Mouse (Mus musculus) c-Kit-positive CD71-positive TER-119-negative erythroid progenitor cells, embryonic 14.5 days (primary cell): ENCODE results near the gene Styx.
"Not testable (repeated sequence)": the region's sequence is repeated elsewhere in the genome, so short reads cannot be mapped to it uniquely, and the experiment has no call there.

Source experiments
- DNase-seq: peaks from one replicate; pipeline ENCODE4 v3.0.0-alpha.2; 2013; ENCODE audit warnings: low read depth

The Styx gene

DNA sequence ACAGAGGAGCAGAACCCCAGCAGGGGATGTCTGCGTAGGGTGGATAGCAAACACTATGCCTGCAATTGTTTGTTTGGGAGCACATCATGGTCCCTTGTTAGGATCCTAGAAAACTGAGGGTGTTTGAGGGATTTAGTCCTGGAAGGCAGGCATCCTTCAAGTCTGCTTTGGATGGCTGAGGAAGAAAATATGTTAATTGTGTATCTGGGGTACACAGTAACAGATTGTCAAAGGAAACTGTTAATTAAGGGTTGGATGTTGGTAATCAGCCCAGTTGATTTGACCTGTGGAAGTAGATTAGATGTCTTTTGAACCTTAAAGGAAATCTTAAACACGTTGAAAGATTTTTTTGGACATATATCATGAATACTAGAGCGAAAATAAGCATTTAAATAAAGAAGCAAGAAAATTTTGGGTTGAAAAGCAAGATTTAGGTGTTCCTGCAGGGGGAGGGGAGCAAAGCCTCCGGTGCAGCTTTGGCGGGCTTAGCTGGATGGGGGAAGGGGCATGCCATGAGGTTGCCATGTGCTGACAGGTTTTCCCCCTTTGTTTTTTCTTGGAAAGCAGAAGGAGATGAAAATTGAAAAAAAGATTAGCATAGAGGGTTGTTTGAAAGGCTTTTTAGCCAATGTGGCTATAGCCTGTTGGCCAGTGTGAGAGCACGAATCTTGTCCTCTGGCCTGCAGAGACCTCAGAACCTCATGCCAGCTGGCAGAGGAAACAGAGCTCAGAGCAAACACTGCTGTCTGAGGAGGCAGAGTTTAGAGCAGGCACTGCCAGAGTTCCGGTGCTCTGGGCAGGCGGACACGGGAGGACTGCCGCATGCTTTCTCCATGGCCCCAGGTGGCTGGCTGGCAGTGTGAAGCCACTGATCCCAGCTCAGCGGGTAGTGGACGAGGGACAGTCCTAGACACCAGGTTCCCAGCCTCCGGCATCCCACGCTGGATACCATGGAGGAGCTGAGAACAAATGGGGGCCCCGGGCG, 13.6 kb downstream of the Styx start:
- DNase-seq, result no peak

DNA sequence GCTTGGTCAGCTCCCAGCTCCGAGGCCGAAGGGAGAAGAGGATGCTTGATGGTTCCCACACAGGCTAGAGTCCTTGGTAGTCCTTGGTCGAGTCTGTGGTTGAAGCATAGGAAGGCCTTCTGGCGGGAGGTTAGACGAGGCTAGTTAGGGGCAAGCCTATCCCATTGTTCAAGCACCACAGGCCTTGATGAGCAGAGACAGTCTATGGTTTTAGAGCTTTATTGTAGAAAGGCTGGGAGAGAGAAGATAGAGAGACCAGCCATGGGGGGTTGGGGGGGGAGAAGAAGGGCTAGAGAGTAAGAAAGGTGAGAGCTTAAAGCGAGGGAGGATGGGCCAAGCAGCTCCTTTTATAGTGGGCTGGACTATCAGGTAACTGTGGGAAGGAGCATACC, 14.3 kb downstream of the Styx start:
- no peak for DNase-seq

DNA sequence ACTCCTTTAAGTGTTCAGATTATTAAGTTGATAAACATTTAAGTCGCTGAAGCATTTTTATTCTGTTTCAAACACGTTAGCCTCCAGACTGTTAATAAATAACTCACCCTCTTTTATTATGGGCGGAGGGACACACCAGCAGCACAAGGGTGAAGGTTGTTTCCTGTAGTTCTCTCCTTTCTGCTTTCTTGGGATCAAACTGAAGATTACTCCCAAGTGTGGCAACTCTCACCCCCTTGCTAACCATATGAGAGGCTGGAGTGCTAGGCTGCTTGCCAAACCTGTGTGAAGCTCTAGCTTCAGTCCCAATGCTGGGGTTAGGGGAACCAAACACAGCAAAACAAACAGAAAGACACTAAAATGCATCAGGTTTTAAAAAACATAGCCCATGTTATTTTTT, 27.9 kb downstream of the Styx start:
- no peak for DNase-seq

DNA sequence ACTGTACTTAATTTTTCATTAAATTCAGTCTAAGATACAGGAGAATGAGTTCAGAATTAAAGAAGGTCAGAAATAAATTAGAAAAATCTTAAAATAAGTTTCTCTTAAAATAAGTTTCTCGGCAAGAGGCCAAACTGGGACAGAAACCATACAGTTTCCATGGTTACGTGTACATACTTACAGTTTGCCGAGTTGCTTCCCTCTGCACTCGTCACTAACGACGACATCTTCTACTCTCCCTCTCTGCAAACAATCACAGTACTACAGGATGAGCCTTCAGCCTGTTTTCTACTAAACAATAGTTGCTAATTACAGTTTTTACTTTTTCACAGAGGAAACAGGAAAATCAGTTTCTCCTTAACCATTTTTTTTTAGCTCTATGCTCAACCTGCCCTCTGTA, 29.9 kb downstream of the Styx start:
- no peak for DNase-seq

DNA sequence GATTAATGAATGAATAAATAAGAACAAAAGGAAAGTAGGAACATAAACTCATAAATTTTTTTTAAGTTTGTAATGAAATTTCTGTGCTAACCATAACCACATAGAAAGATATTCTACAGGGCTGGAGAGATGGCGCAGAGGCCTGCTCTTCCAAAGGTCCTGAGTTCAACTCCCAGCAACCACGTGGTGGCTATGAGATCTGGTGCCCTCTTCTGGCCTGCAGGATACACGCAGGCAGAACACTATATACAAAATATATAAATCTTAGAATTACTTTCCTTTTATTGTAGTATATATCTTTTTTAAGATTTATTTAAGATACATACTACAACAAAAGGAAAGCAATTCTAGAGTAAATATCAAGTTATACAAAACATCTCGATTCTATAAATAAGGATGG, 32.0 kb downstream of the Styx start:
- no peak for DNase-seq

DNA sequence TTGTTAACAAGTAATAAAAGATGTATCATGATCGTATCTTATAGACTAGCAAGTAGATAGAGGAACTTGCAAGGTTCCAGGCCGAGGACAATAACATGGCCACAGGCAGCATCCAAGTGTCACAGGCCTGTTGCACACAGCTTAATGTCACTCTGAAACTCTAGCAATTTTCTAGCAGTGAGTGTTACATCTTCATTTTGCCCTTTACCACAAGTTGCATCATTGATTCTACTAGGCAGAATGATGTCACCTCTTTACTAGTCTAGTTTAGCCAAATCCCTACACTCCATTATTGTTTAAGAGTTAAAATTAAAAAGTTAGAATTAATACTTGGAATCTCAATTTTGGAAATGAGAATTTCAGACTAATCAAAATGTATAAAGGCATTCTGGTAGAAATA, 34.7 kb downstream of the Styx start:
- no peak for DNase-seq

DNA sequence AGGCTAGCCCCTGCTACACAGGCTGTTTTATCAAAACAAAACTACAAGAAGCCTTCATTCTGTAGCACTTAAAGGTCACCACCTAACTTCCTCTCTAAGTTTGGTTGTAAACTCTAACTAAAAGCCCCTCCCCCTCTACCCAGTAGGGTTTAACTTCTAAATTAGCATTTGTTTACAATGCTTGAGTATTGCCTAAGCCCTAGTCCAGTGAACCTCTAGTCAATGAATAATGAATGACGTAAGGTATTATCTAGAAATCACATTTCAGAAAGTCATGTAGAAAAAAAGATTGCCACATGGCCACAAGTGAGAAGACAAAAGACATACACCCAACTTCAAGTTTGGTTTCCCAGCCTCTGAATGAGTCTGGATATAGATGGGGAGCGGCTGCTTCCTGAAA, 36.6 kb downstream of the Styx start:
- peak; percentile 11 for DNase-seq

DNA sequence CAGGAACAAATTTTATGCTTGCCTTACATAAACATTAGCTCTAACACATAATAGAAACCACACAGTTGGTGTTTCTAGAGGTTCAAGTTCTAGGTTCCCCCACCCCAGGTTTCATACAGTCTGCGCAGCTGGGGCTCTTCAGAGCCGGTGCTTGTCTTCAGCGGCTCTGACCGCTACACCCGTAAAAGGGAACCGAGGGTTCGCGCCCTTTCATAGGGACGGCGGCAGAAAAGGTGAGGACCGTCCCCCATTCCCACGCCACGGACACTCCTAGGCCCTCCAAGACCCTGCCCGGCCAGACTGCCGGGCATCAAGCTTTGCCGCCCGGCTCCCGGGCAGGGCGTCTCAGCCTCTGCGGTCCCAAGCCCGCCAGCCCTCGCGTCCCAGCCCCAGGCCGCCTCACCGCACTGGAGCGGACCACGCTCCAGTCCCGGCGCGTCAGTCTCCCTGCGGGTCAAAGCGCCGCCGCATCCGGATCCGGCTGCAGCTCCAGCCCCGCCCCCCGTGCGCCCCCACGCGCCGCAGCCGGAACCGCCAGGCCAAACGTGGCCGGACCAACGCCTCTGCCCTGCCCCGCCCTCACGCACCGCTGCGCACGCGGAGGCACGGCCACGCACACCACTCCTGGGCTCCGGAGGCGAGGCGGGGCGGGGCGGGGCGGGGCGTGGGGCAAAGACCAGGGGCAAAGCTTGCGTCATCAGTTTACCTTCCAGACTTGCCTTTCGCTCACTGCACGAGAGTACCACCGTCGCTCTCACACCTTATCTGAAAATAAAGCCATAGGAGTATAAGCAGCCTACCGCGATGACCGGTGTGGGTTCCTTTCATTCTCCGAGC, 37.7 kb downstream of the Styx start:
- peak; percentile 46 for DNase-seq

DNA sequence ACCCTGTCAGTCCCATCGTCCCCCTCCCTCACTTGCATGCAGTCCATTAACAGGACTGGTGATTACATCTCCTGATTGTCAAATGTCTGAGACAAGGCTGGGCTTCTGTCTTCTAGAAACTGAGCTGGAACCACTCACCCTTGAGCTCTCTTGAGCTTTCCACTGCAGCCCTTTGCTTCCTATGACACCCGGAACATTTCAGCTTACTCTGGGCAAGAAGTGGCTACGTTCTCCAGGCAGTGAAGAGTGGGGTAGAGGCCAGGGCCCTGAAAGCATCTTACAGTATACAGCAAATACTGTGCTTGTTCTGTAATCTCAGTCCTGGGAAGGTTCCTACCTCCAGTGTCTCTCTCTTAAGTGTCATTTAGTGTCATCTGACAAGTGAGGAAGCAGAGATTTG, 38.3 kb downstream of the Styx start:
- DNase-seq, result no peak

DNA sequence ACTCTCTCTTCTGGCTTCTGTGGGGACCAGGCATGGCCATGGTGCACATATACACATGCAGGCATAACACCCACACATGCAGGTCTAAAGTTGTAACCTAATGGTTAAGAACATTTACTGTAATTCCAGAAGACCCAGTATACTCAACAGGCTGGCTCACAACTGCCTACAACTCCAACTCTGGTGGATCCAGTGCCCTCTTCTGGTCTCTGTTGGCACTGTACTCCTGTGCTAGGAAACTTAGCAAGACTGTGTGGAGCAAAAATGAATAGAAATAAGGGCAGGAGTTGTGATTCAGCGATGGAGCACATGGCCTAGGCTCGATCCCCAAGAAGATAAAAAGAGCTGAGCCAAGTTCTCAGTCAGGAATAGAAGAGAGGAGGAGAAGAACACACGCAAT, 48.9 kb downstream of the Styx start:
- no peak for DNase-seq

DNA sequence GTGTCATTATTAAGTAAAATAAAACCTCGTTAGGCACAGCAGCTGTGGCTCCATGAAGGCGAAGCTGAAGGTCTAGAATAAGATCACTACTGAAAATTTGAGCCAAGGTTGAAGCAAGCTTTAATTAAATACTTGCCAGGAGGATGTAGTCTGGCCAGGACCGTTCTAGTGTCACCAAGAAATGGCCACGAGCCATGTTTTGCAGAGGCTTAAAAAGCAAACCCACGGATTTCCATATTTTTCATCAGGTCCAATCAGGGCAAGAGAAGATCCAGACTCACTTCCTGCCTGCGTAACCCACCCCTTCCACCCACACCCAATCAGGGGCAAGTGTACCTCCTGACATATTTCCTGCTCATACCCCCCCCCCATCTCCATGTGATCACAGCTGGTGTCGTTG, 52.8 kb downstream of the Styx start:
- no peak for DNase-seq

DNA sequence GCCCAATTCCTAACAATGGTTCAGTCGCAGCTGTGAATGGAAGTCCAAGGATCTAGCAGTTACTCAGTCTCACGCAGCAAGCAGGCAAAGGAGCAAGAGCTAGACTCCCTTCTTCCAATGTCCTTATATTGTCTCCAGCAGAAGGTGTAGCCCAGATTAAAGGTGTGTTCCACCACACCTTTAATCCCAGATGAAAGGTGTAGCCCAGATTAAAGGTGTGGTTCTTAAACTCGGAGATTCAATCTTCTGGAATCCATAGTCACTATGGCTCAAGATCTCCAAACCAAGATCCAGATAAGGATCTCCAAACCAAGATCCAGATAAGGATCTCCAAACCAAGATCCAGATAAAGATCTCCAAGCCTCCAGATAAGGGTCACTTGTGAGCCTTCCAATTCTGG, 53.9 kb downstream of the Styx start, which contains the start of gene Gnpnat1:
Gene Gnpnat1, minus strand, starts transcription at position 101 of the 400 bp plus-strand sequence.
- DNase-seq, result not testable (repeated sequence)

DNA sequence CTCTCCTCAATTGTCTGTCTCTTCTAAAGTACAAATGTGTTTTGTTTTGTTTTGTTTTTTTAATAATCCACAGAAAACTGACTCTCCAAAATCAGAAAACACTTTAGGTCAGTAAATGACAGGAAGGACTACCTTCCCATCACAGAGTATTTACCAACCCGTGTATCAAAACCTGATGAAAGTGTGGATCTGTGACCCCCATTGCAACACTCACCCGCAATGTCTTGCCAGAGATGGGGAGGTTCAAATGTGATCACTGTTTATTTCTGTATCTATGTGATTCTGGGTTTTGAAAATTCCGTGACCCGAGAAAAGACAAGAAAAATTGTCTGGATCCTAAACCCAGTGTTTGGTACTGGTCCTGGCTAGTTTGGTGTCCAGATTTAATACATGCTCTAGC, 65.4 kb downstream of the Styx start:
- no peak for DNase-seq

DNA sequence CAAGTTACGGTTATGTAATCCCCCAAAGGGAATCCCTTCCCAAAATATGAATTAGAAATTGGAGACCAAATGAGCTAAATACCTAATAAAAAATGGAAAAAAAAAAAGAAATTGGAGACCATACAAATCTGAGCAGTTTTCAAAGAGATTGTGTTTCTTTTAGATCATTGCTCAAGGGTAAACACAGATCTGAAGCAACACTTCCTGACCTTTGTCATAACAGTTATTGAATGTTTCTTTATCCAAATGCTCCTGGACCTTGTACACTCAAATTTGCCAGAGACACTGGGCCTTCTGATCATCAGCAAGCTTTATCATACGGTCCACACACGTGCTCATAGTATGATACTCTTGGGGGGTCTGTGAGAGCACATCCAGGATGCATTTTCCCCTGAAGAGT, 67.7 kb downstream of the Styx start:
- DNase-seq, result no peak

DNA sequence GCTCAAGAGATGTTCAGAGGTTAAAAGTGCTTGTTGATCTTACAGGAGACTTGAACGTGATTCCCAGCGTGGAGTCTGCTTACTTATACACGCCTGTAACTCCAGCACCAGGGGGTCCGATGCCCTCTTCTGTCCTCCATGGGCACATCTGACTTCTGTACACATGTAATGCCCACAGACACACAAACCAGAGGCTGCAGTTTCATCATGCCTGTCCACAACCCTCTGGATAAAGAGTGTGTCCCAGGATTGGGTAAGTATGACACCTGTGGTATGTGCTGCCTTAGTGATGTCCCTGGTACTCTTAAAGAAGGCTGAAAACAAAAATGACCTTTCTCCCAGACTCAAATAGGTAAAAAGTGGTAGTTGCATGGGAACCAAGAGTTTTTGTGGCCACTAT, 68.4 kb downstream of the Styx start:
- DNase-seq, result no peak

DNA sequence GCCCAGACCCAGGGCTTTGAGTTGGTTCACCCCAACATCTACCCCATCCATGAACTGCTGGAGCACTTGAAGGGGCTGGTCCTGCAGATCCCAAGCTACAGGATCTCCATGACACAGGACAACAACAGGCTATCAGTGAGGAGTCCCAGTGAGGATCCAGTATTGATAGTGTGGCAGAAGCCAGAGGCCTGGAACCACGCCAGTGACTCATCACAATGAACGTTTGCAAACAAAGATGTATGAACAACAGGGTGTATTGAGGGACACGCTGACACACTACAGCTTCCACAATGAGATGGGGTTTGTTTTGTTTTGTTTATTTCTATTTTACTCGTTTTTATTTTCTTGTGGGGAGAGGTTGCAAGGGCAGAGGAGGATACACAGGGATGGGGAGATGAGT, 71.5 kb downstream of the Styx start:
- DNase-seq, result no peak

DNA sequence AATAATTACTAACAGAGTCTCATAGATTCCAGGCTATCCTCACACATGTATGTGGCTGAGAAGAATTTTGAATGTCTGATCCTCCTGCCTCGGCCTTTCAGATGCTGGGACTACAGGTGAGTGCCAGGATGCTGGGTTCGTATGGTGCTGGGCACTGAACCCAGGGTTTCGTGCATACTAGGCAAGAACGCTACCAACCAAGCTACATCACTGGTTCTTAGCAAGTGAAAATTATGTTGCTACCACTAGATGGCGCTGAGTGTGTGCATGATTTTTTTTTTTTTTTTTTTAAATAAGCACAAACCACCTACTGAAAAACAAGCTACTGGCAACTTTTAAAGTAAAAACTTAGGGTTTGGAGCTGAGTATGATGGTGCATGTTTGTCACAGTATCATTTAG, 72.3 kb downstream of the Styx start:
- peak; percentile 53 for DNase-seq

DNA sequence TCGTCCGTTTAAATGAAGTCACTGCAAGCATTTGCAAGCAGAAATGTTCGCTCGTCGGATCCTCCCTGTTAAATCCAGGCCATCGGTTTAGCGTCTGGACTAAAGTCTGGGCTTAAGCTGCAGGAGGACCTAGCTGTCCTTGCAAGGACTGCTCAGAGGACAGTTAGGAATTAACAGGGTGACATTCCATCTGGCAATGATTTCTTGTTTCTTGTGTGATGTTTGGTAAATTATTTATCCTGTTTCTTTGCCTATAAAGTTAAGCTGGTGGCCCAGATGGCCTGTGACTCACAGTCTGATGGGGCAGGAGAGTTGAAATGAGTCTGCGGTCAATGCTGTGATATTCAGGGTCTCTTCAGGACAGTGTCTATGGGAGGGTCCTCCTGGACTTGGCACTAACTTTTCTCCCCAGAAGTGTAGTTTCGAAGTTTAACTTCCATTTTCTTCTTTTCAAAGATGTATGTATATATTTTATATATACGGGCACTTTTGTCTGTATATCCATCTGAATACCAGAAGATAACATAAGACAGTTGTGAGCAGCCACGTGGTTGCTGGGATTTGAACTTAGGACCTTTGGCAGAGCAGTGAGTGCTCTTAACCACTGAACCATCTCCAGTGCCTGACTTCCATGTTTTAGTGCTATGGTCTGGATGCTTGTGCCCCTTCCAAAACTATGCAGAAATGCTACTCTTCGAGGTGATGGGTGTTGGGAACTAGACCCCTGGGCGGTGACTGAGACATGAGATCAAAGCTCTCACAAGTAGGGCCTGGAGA, 79.4 kb downstream of the Styx start:
- DNase-seq, result no peak

DNA sequence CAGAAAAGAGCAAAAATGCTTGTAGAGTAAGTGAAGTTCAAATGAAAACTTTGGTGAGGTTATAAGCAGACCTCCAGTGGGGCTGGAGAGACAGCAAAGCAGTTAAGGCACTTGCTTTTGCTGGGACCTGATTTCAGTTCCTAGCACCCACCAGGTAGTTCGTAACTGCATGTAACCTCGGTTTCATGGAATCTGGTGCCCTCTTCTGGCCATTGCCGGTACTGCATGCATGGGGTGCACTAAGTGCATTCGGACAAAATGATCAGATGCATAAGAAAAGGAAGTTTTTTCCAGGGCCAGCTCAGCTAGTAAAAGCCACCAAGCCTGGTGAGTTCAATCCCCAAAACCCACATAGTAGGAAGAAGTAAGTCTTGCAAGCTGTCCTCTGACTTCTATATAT, 81.1 kb downstream of the Styx start:
- no peak for DNase-seq

DNA sequence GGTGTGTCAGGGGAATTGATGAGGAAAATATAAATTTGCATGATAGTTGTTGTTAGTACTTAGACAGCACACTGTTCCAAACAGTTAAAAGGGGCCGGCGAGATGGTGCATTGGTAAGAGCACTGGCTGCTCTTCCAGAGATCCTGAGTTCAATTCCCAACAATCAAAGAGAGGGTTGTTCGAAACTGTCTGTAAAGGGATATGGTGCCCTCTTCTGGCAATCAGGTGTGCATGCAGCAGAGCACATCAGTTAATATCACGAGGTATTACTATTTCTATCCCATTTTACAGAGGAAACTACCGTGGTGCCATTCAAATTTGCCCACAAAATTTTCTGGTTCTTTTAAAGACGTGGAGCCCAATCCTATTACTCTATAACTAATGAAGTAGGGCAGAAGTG, 83.3 kb downstream of the Styx start:
- DNase-seq, result no peak

DNA sequence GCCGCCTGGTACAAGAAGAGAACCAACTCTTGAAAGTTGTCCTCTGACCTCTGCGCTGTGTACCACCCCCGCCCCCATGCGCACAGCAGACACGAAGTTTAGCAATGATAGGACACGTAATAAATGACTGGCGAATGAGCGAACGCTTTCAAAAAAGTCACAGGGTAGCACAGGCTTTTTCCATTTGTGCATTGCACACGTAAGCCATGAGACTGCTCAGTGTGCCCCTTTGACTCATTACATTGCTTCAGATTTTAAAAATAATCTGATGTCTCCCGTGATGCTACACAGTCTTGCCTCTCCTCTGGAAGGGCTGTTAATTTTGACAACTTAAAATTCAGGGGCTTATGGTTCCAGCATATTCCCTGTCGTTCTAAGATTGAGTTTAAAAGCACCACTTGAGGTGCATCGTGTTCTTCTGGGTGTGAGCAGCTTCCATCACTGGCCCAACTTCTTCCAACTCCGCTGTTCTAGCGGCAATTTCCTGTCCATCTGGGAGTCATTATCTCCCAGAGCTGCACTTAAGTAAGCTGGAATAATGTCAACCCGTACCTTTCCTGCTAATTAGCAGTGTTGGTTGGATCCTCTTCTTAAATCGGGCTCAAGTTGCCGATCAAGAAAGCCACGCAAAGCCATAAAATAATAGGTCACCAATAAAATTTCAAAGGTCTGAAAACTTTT, 87.5 kb downstream of the Styx start:
- no peak for DNase-seq

DNA sequence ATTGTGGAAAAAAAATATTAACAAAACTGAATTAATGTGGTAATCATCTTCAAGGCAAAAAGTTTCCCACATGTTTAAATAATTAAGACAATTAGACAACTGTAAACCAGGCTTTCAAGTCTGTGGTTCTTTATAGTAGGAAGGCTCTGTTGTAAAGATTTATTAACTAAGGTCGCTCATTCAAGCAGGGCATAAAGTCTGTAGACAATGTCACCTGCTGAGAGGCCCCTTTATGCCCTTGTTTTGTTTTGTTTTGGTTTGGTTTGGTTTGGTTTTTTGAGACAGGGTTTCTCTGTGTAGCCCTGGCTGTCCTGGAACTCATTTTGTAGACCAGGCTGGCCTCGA, 88.0 kb downstream of the Styx start:
- no peak for DNase-seq
